Mouse (Mus musculus) MEL (cell line): ENCODE data around the gene P2rx1.

ENCODE experiments used
- CTCF ChIP-seq, 3 experiments: IDR thresholded peaks in 2 of 3; conservative IDR thresholded peaks in 1 of 3; 2 replicates each; pipeline ENCODE4 v1.5.1; 2011 to 2012; ENCODE audit warnings: low read length in 3 of 3, low read depth in 2 of 3, mild to moderate bottlenecking in 2 of 3, improper control_type of control experiment in 1 of 3, inconsistent platforms in 1 of 3, mixed read lengths in 1 of 3, moderate library complexity in 1 of 3; ENCODE audit not compliant: control insufficient read depth in 1 of 3, insufficient read depth in 1 of 3, poor library complexity in 1 of 3, severe bottlenecking in 1 of 3
- HCFC1 ChIP-seq: IDR thresholded peaks from 2 replicates; pipeline ENCODE4 v1.6.1; 2012; ENCODE audit warnings: low read depth, mild to moderate bottlenecking, inconsistent platforms, low read length, improper control_type of control experiment, moderate library complexity
- USF1 ChIP-seq: IDR thresholded peaks from 2 replicates; pipeline ENCODE4 v1.6.1; 2014; ENCODE audit warnings: low read depth, mild to moderate bottlenecking, inconsistent platforms, low read length, improper control_type of control experiment, moderate library complexity

- TF ChIP-seq USF1, result no peak
- peak; percentile 97 to 99 (median 99) for TF ChIP-seq CTCF (IDR thresholded peaks at IDR 0.05 in 2 of 3, conservative IDR thresholded peaks at IDR 0.05 in 1 of 3; ENCODE audit: control insufficient read depth in 1 of 3, insufficient read depth in 1 of 3, low read depth in 2 of 3, low read length in 3 of 3, poor library complexity in 1 of 3, severe bottlenecking in 1 of 3)
- no peak for TF ChIP-seq HCFC1
Measured at GRCm38 (mm10) chr11:73001029-73001428, 2.1 kb downstream of the P2rx1 start.
